Mouse (Mus musculus) heart, embryonic 14.5 days (tissue): ENCODE results near the gene Prdm1. TPM values are rescaled to one million over a fixed set of nuclear protein-coding genes. Genes with fewer than 3 reads are reported as not detected.

Experiments used
- ATAC-seq: fragments of 200-750 bp; cut with Nextera tagmentation; 2 replicates; pipeline ENCODE4 v1.8.0; 2017; ENCODE audit warnings: low read depth, moderate TSS enrichment; ENCODE audit not compliant: insufficient number of reproducible peaks, insufficient read depth, low FRiP score
- H3K27ac ChIP-seq, 2 experiments: fragments of 200-500 bp in 1 of 2; fragments of 300-500 bp in 1 of 2; sonication (generic) in 1 of 2; replicated peaks in 1 of 2; 2 replicates each; pipeline ENCODE4 v1.5.1; 2012 to 2014; ENCODE audit warnings: low read depth in 2 of 2, low read length in 2 of 2, control low read depth in 1 of 2, mild to moderate bottlenecking in 1 of 2, mixed read lengths in 1 of 2; ENCODE audit not compliant: control insufficient read depth in 1 of 2, insufficient read depth in 1 of 2
- H3K27me3 ChIP-seq: fragments of 300-500 bp; sonication (generic); 2 replicates; pipeline ENCODE4 v1.6.1; 2014; ENCODE audit warnings: mild to moderate bottlenecking, low read length, control low read depth; ENCODE audit not compliant: control insufficient read depth, insufficient read depth
- H3K36me3 ChIP-seq: fragments of 300-500 bp; sonication (generic); 2 replicates; pipeline ENCODE4 v1.6.1; 2014; ENCODE audit warnings: mild to moderate bottlenecking, control low read depth, low read length, mixed read lengths; ENCODE audit not compliant: control insufficient read depth, insufficient read depth
- H3K4me1 ChIP-seq, 2 experiments: fragments of 200-500 bp in 1 of 2; fragments of 300-500 bp in 1 of 2; sonication (generic) in 1 of 2; 2 replicates each; pipeline ENCODE4 v1.6.1; 2012 to 2014; ENCODE audit warnings: low read length in 2 of 2, control low read depth in 1 of 2, mixed read lengths in 1 of 2; ENCODE audit not compliant: control insufficient read depth in 2 of 2, insufficient read depth in 2 of 2
- H3K4me2 ChIP-seq: fragments of 300-500 bp; sonication (generic); 2 replicates; pipeline ENCODE4 v1.6.1; 2014; ENCODE audit warnings: mild to moderate bottlenecking, low read length
- H3K4me3 ChIP-seq, 2 experiments: fragments of 200-500 bp in 1 of 2; fragments of 300-500 bp in 1 of 2; sonication (generic) in 1 of 2; 2 replicates each; pipeline ENCODE4 v1.5.1; 2012 to 2014; ENCODE audit warnings: low read length in 2 of 2, mild to moderate bottlenecking in 2 of 2, control low read depth in 1 of 2, low read depth in 1 of 2, moderate library complexity in 1 of 2; ENCODE audit not compliant: control insufficient read depth in 1 of 2, insufficient read depth in 1 of 2
- H3K9ac ChIP-seq: fragments of 300-500 bp; sonication (generic); 2 replicates; pipeline ENCODE4 v1.6.1; 2014; ENCODE audit warnings: mild to moderate bottlenecking, low read length
- H3K9me3 ChIP-seq: fragments of 300-500 bp; sonication (generic); 2 replicates; pipeline ENCODE4 v1.6.1; 2016; ENCODE audit warnings: low read length, control low read depth; ENCODE audit not compliant: control insufficient read depth
- WGBS: fragments of 180-500 bp; shearing (Covaris S2); extraction: QIAGEN DNeasy Blood & Tissue Kit; methylation state at CpG from one replicate; pipeline ENCODE4 v1.1.7; 2014; 5-methylcytosine and 5-hydroxymethylcytosine counted together
- polyA plus RNA-seq: library from polyadenylated mRNA; unstranded; fragments of >200 nt; fragmentation: Nextera tagmentation; extraction: Ambion mirVana; gene quantifications from 2 replicates; pipeline ENCODE4 v1.2.1, GENCODE M21; 2014

The Prdm1 gene
- polyA plus RNA-seq, 1 experiment from 2014 or later = 0.86 TPM

- no peak for ATAC-seq
- Histone ChIP-seq H3K4me1 (peaks cover 2 to 6% of the 10 kb centered on the region in 2 experiments; a peak in 3 of 4 replicates), H3K36me3 (no peaks in the 10 kb centered on the region), H3K27ac (no peak overlapping the region), H3K4me3 (no peak overlapping the region), H3K9me3 (no peaks in the 10 kb centered on the region), H3K27me3 (no peaks in the 10 kb centered on the region; the same call in none of the 2 replicates), H3K4me2 (no peak overlapping the region), H3K9ac (no peak overlapping the region)
- WGBS = 66% methylated on average over 6 of the region's 6 CpGs
Measured at GRCm38 (mm10) chr10:44538137-44538536, 9.8 kb upstream of the Prdm1 start.

DNA sequence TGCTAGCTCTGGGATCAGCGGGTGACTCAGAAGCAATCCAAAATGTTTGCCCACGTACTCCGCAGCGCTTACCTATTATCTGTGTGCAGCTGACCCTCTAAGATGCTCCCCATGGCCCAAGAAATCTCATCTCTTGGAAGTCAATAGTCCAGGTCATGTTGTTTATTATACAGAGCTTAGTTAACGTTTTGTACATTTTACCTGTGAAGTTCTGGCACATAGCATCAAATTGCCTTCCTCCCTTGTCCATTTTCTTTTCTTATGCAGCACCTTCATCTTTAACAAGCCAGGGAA lies 1.7 kb upstream of the Prdm1 start:
- no peaks in the 10 kb centered on the region for H3K36me3 ChIP-seq
- WGBS = 5% methylated on average over 5 of the region's 5 CpGs
- H3K9me3 ChIP-seq = no peaks in the 10 kb centered on the region
- H3K9ac ChIP-seq = peak overlapping the region; percentile 73
- H3K4me3 ChIP-seq = peak overlapping the region; percentile 65 to 81
- peak overlapping the region; percentile 94 for H3K4me2 ChIP-seq
- H3K27me3 ChIP-seq = peaks cover 55% of the 10 kb centered on the region
- ATAC-seq = no peak
- H3K4me1 ChIP-seq = peaks cover 4 to 20% of the 10 kb centered on the region in 2 experiments
- H3K27ac ChIP-seq = no peak overlapping the region

GRCm38 (mm10) chr10:44529218-44530066 lies 1.1 kb upstream of the Prdm1 start:
- Histone ChIP-seq H3K9me3 (no peaks in the 10 kb centered on the region), H3K27ac (no peak overlapping the region)
- under 1% methylated on average over 42 of the region's 42 CpGs for WGBS

GRCm38 (mm10) chr10:44527651-44528050 lies 650 bp downstream of the Prdm1 start:
- Histone ChIP-seq H3K27ac (no peak overlapping the region), H3K9ac (no peak overlapping the region; the same call in 1 of the 2 replicates), H3K4me1 (peaks cover 4 to 20% of the 10 kb centered on the region in 2 experiments), H3K4me2 (peak overlapping the region; percentile 64), H3K4me3 (peak overlapping the region; percentile 22 to 32), H3K9me3 (no peaks in the 10 kb centered on the region), H3K36me3 (no peaks in the 10 kb centered on the region), H3K27me3 (peaks cover 71% of the 10 kb centered on the region)
- no peak for ATAC-seq
- WGBS = 2% methylated on average over 16 of the region's 16 CpGs

More at GRCm38 (mm10) chr10:44529218-44530066, 1.1 kb upstream of the Prdm1 start:
- Histone ChIP-seq H3K4me1 (peaks cover 4 to 20% of the 10 kb centered on the region in 2 experiments), H3K36me3 (no peaks in the 10 kb centered on the region), H3K9ac (peak overlapping the region; percentile 73), H3K4me2 (peak overlapping the region; percentile 94), H3K27me3 (peaks cover 61% of the 10 kb centered on the region), H3K4me3 (peak overlapping the region; percentile 65 to 81)
- ATAC-seq = peak; percentile 98

- Histone ChIP-seq H3K9ac (no peak overlapping the region), H3K36me3 (no peaks in the 10 kb centered on the region), H3K9me3 (no peaks in the 10 kb centered on the region), H3K27me3 (peaks cover 68% of the 10 kb centered on the region), H3K4me1 (peaks cover 4 to 20% of the 10 kb centered on the region in 2 experiments), H3K4me3 (peak overlapping the region; percentile 22 to 32), H3K27ac (no peak overlapping the region), H3K4me2 (peak overlapping the region; percentile 64)
- 2% methylated on average over 31 of the region's 31 CpGs for WGBS
- no peak for ATAC-seq
Measured at GRCm38 (mm10) chr10:44526751-44527591, 1.3 kb downstream of the Prdm1 start.

DNA sequence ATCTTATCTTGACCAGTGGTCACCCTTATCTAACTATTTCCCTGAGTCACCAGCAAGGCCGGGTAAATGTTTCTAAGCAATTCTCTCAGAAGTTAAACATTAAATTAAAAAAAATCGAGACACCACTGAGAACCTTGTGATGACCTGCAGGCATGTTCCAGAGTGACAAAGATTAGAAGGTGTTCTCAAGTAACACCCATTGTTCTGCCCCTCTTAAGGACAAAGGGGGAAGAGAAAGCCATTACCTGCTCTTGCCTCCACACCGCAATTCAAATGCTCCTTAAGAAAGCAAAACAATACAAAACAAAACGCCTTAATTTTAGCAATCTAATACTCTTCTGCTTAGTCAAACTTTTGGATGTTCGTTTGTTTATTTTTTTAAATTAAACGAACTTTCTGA lies 8.1 kb downstream of the Prdm1 start:
- Histone ChIP-seq H3K4me1 (no peaks in the 10 kb centered on the region), H3K4me2 (no peak overlapping the region), H3K27ac (no peak overlapping the region), H3K9ac (no peak overlapping the region), H3K27me3 (peaks cover 21% of the 10 kb centered on the region), H3K4me3 (no peak overlapping the region), H3K36me3 (no peaks in the 10 kb centered on the region), H3K9me3 (no peaks in the 10 kb centered on the region)
- no peak for ATAC-seq
- WGBS = 34% methylated on average over 6 of the region's 6 CpGs

GRCm38 (mm10) chr10:44518631-44519030 lies 9.7 kb downstream of the Prdm1 start:
- no peaks in the 10 kb centered on the region for H3K36me3 ChIP-seq
- peaks cover 9% of the 10 kb centered on the region for H3K27me3 ChIP-seq
- 50% methylated on average over 7 of the region's 7 CpGs for WGBS

More at GRCm38 (mm10) chr10:44518631-44519030, 9.7 kb downstream of the Prdm1 start:
- no peaks in the 10 kb centered on the region for H3K9me3 ChIP-seq
- H3K9ac ChIP-seq = no peak overlapping the region
- no peak overlapping the region for H3K4me3 ChIP-seq
- H3K27ac ChIP-seq = no peak overlapping the region
- H3K4me1 ChIP-seq = no peaks in the 10 kb centered on the region
- H3K4me2 ChIP-seq = no peak overlapping the region
- 0 out of 2 replicates have a peak, but pooled peaks have one; percentile 21 for ATAC-seq
